Mouse (Mus musculus) adrenal gland (tissue): ENCODE data around the gene Nap1l5.
"Not testable (repeated sequence)": the region's sequence is repeated elsewhere in the genome, so short reads cannot be mapped to it uniquely, and the experiment has no call there.

Experiments used
- intact Hi-C: fragments of 180-260 bp; cut with DNase I; formaldehyde crosslinking; loops from one replicate; pipeline ENCODE4 v1.15.1; 2025

Nap1l5 gene

GRCm38 (mm10) chr6:58907791-58908190, 915 bp upstream of the Nap1l5 start:
- intact Hi-C loops = no loop called here

GRCm38 (mm10) chr6:58907336-58907735, 460 bp upstream of the Nap1l5 start:
- intact Hi-C loops = no loop called here

GRCm38 (mm10) chr6:58904551-58904950, 2.3 kb downstream of the Nap1l5 start:
- intact Hi-C loops = no loop called here

- intact Hi-C loops = no loop called here
Observed at GRCm38 (mm10) chr6:58903171-58903570, 3.7 kb downstream of the Nap1l5 start.

- intact Hi-C loops = no loop called here
Observed at GRCm38 (mm10) chr6:58900536-58900935, 6.3 kb downstream of the Nap1l5 start.

GRCm38 (mm10) chr6:58899076-58899475, 7.8 kb downstream of the Nap1l5 start:
- intact Hi-C loops = no loop called here

- intact Hi-C loops = no loop called here
Observed at GRCm38 (mm10) chr6:58896648-58897047, 10.2 kb downstream of the Nap1l5 start.

- intact Hi-C loops = no loop called here
Observed at GRCm38 (mm10) chr6:58894994-58895393, 11.9 kb downstream of the Nap1l5 start.

- intact Hi-C loops = no loop called here
Observed at GRCm38 (mm10) chr6:58893307-58893706, 13.6 kb downstream of the Nap1l5 start.

GRCm38 (mm10) chr6:58889917-58890316, 17.0 kb downstream of the Nap1l5 start:
- intact Hi-C loops = no loop called here

GRCm38 (mm10) chr6:58882271-58882670, 24.6 kb downstream of the Nap1l5 start:
- intact Hi-C loops = no loop called here

- intact Hi-C loops = no loop called here
Observed at GRCm38 (mm10) chr6:58881363-58881762, 25.5 kb downstream of the Nap1l5 start.

GRCm38 (mm10) chr6:58880861-58881260, 26.0 kb downstream of the Nap1l5 start:
- intact Hi-C loops = no loop called here

GRCm38 (mm10) chr6:58879987-58880386, 26.9 kb downstream of the Nap1l5 start:
- intact Hi-C loops = no loop called here

GRCm38 (mm10) chr6:58879572-58879971, 27.3 kb downstream of the Nap1l5 start:
- intact Hi-C loops = no loop called here

GRCm38 (mm10) chr6:58867858-58868257, 39.0 kb downstream of the Nap1l5 start:
- intact Hi-C loops = not testable (repeated sequence)

- intact Hi-C loops = no loop called here
Observed at GRCm38 (mm10) chr6:58863631-58864235, 43.1 kb downstream of the Nap1l5 start.

GRCm38 (mm10) chr6:58862446-58862993, 44.4 kb downstream of the Nap1l5 start:
- intact Hi-C loops = no loop called here

- intact Hi-C loops = loop anchor here (10.0 kb wide), 1 partner anchor 325 kb away; no protein-coding TSS in a partner anchor
Observed at GRCm38 (mm10) chr6:58859517-58859916, 47.4 kb downstream of the Nap1l5 start.

GRCm38 (mm10) chr6:58856494-58856893, 50.4 kb downstream of the Nap1l5 start:
- intact Hi-C loops = loop anchor here (10.0 kb wide), 1 partner anchor 328 kb away; no protein-coding TSS in a partner anchor

- intact Hi-C loops = loop anchor here (10.0 kb wide), 1 partner anchor 329 kb away; no protein-coding TSS in a partner anchor
Observed at GRCm38 (mm10) chr6:58855676-58856367, 51.1 kb downstream of the Nap1l5 start.
